Mouse (Mus musculus) cerebellum, adult 18-20 months (tissue): Measurements from ENCODE around the gene Ace.
"Not testable (repeated sequence)": the region's sequence is repeated elsewhere in the genome, so short reads cannot be mapped to it uniquely, and the experiment has no call there.

ENCODE experiments used
- DNase-seq, 2 experiments: peaks; one replicate each; pipeline ENCODE4 v3.0.0; 2021

The Ace gene

GRCm38 (mm10) chr11:106000062-106000461 lies 32.3 kb downstream of the Ace start:
- no peak for DNase-seq

- peak; percentile 36 for DNase-seq
Measured at GRCm38 (mm10) chr11:106001718-106002117, 34.0 kb downstream of the Ace start.

GRCm38 (mm10) chr11:106004576-106004975 lies 36.8 kb downstream of the Ace start:
- no peak for DNase-seq

- DNase-seq = no peak
Measured at GRCm38 (mm10) chr11:106005970-106006369, 38.2 kb downstream of the Ace start.

GRCm38 (mm10) chr11:106007821-106008220 lies 40.1 kb downstream of the Ace start, which contains the start of gene Kcnh6:
Gene Kcnh6 (plus strand): TSS chr11:106008124.
- no peak for DNase-seq

- no peak for DNase-seq
Measured at GRCm38 (mm10) chr11:106012711-106013110, 45.0 kb downstream of the Ace start.

- peak; percentile 40 to 51 for DNase-seq
Measured at GRCm38 (mm10) chr11:106013556-106014225, 45.9 kb downstream of the Ace start.

- DNase-seq = no peak
Measured at GRCm38 (mm10) chr11:106016440-106016839, 48.7 kb downstream of the Ace start.

- DNase-seq = peak; percentile 23 to 44
Measured at GRCm38 (mm10) chr11:106020051-106020763, 52.5 kb downstream of the Ace start.

- DNase-seq = no peak
Measured at GRCm38 (mm10) chr11:106025774-106026173, 58.0 kb downstream of the Ace start.

- DNase-seq = peak; percentile 61 to 79
Measured at GRCm38 (mm10) chr11:106026465-106027151, 58.9 kb downstream of the Ace start.

GRCm38 (mm10) chr11:106027607-106028006 lies 59.9 kb downstream of the Ace start:
- DNase-seq = no peak

- DNase-seq = not testable (repeated sequence)
Measured at GRCm38 (mm10) chr11:106032074-106032473, 64.3 kb downstream of the Ace start.

GRCm38 (mm10) chr11:106033491-106033919 lies 65.8 kb downstream of the Ace start:
- DNase-seq = peak in 1 of 2 experiments; percentile 51

GRCm38 (mm10) chr11:106034986-106035385 lies 67.2 kb downstream of the Ace start:
- no peak for DNase-seq

- peak; percentile 95 to 99 for DNase-seq
Measured at GRCm38 (mm10) chr11:106036548-106037417, 69.0 kb downstream of the Ace start, which contains the start of gene Dcaf7. Gene Dcaf7 (plus strand): TSS chr11:106036872.

GRCm38 (mm10) chr11:106037418-106037751 lies 69.6 kb downstream of the Ace start:
- DNase-seq = peak in 1 of 2 experiments; percentile 50
